Mouse (Mus musculus): ENCODE measurements at regions not wholly inside any gene's neighbourhood (a gene's known extent, or its start where the extent isn't known, plus 50 kb on each side); places are given as distances from the start of the nearest gene placed in this dataset.

DNA sequence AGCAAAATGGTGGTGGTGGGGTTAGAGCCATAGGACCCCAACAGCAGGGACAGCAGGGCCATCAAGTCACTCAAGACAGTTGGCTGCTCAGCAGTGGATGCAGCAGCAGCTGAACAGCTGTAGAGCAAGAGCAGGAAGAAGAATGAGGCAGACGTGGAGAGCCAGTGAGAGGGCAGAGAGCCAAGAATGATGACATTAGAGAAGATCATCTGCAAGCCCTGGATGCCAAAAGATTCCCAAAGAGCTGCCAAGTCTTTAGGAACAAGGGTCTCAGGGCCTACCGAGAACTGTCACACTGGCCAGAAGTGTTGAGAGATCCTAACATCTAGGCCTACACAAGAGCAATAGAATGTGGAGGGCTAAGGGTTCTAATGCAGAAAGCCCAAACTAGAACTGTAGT, 196.4 kb upstream of the Dcbld2 start:
- DNase-seq (peak; percentile 89), ATAC-seq (ENCODE audit: insufficient read depth) (peak; percentile 94)
- H3K36me3 ChIP-seq (ENCODE audit: insufficient read depth), result no peaks in the 10 kb centered on the region
- 34% methylated on average over 2 of the region's 2 CpGs for WGBS
- TF ChIP-seq CTCF (IDR thresholded peaks at IDR 0.05; ENCODE audit: low read depth), result no peak
- no peak overlapping the region for H3K27ac ChIP-seq (ENCODE audit: low read depth)
- no peak overlapping the region for H3K9ac ChIP-seq
- no peak overlapping the region for H3K4me2 ChIP-seq
- H3K4me1 ChIP-seq (ENCODE audit: insufficient read depth), result no peaks in the 10 kb centered on the region
- no peaks in the 10 kb centered on the region for H3K9me3 ChIP-seq (ENCODE audit: low read depth, low read length)
- no peak overlapping the region for H3K4me3 ChIP-seq (ENCODE audit: low read depth, low read length)
- H3K27me3 ChIP-seq (ENCODE audit: insufficient read depth, low read length), result no peaks in the 10 kb centered on the region

DNA sequence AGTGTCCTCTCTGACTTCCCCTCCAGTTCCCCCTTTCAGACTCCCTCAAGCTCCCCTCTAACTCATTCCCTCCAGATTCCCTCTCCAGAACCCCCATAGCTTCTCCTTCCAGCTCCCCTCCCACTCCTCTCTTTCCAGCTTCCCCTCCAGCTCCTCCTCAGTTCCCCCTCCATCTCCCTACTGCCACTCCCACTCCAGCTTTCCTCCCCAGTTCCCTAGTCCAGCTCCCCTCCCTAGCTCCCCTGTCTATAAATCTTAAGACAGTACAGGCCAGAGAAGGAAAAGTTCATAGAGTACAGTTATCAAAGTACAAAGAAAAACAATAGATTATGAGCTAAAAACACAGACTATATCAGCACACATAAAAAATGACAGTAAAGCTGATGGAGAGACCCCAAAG, 173.6 kb upstream of the Dcbld2 start:
- H3K4me2 ChIP-seq, result no peak overlapping the region
- no peaks in the 10 kb centered on the region for H3K9me3 ChIP-seq (ENCODE audit: low read depth, low read length)
- H3K9ac ChIP-seq, result no peak overlapping the region
- no peak overlapping the region for H3K27ac ChIP-seq (ENCODE audit: low read depth)
- no peaks in the 10 kb centered on the region for H3K36me3 ChIP-seq (ENCODE audit: insufficient read depth)
- H3K4me1 ChIP-seq (ENCODE audit: insufficient read depth), result no peaks in the 10 kb centered on the region
- no peak for DNase-seq
- no peak for TF ChIP-seq CTCF (IDR thresholded peaks at IDR 0.05; ENCODE audit: low read depth)
- no peaks in the 10 kb centered on the region for H3K27me3 ChIP-seq (ENCODE audit: insufficient read depth, low read length)
- ATAC-seq (ENCODE audit: insufficient read depth), result no peak
- H3K4me3 ChIP-seq (ENCODE audit: low read depth, low read length), result no peak overlapping the region

DNA sequence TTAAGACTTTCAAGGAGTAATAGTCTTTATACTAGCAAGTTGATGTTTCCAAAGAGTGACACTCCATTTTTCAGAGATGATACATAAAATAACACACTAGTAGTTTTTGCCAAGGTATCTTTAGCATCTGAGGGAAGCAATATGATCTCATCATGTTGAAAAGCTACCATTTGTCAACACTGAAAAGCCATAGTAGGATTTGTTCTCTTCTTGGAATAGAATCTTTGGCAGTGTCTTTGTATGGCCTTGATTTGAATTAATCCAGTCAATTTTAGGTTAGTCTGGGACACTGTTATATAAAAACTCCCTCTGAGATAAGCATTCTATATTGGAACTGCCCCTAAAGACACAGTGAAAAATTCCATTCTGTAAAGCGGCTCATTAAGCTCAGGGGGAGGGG, 171.4 kb upstream of the Dcbld2 start:
- Histone ChIP-seq H3K36me3 (ENCODE audit: insufficient read depth) (no peaks in the 10 kb centered on the region), H3K27ac (ENCODE audit: low read depth) (no peak overlapping the region), H3K4me1 (ENCODE audit: insufficient read depth) (no peaks in the 10 kb centered on the region), H3K27me3 (ENCODE audit: insufficient read depth, low read length) (no peaks in the 10 kb centered on the region), H3K4me2 (no peak overlapping the region), H3K9ac (no peak overlapping the region), H3K9me3 (ENCODE audit: low read depth, low read length) (no peaks in the 10 kb centered on the region), H3K4me3 (ENCODE audit: low read depth, low read length) (no peak overlapping the region)
- 82% methylated on average over 1 of the region's 1 CpGs for WGBS
- TF ChIP-seq CTCF (IDR thresholded peaks at IDR 0.05; ENCODE audit: low read depth), result no peak
- DNase-seq (no peak), ATAC-seq (ENCODE audit: insufficient read depth) (no peak)

DNA sequence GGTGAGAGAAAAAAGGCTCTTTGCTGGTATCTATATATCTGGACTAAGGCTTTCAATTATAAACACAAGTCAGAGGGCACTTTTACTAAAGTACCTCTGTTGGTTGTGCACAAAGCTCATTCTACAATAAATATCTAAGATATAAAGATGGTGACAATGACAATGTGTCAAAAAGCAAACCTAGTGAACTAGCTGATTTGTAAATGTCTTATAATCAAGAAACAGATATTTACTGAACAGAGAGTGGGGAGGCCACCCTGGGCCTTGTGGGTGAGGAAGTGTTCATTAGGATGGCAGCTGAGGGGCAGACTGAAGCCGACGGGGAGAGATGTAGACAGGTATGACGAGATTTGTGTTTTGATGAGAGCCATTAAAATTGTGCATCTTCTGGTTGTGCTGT, 132.0 kb upstream of the Dcbld2 start:
- no peaks in the 10 kb centered on the region for H3K36me3 ChIP-seq (ENCODE audit: insufficient read depth)

DNA sequence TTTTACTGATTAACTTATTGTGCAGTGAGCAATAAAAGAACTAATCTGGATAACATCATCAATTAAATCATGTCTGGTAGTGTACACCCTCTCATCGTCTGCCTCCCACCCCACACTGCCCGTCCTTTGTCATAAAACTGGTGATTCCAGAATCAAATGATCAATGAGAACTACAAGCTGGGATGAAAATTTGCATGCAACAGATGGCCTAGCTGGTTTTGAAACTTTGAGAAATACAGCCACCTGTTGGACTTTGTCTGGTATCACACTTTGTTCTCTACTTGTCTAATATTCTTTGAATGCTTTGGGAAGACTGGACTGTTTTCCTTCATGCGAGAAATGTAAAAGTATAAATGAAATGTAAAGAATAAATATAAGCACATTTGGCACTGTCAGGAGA, 126.8 kb upstream of the Dcbld2 start:
- Histone ChIP-seq H3K27ac (ENCODE audit: low read depth) (no peak overlapping the region), H3K9ac (no peak overlapping the region), H3K4me1 (ENCODE audit: insufficient read depth) (no peaks in the 10 kb centered on the region), H3K36me3 (ENCODE audit: insufficient read depth) (no peaks in the 10 kb centered on the region), H3K27me3 (ENCODE audit: insufficient read depth, low read length) (no peaks in the 10 kb centered on the region), H3K4me3 (ENCODE audit: low read depth, low read length) (no peak overlapping the region), H3K9me3 (ENCODE audit: low read depth, low read length) (no peaks in the 10 kb centered on the region), H3K4me2 (no peak overlapping the region)
- no peak for ATAC-seq (ENCODE audit: insufficient read depth)
- peak; percentile 75 for DNase-seq
- peak; percentile 58 for TF ChIP-seq CTCF (IDR thresholded peaks at IDR 0.05; ENCODE audit: low read depth)
- WGBS, result 33% methylated on average over 3 of the region's 3 CpGs

More for the DNA sequence above, 132.0 kb upstream of the Dcbld2 start:
- no peak for ATAC-seq (ENCODE audit: insufficient read depth)
- Histone ChIP-seq H3K4me3 (ENCODE audit: low read depth, low read length) (no peak overlapping the region), H3K4me1 (ENCODE audit: insufficient read depth) (no peaks in the 10 kb centered on the region), H3K27ac (ENCODE audit: low read depth) (no peak overlapping the region), H3K9ac (no peak overlapping the region), H3K9me3 (ENCODE audit: low read depth, low read length) (no peaks in the 10 kb centered on the region), H3K27me3 (ENCODE audit: insufficient read depth, low read length) (no peaks in the 10 kb centered on the region), H3K4me2 (no peak overlapping the region)
- WGBS, result 80% methylated on average over 3 of the region's 3 CpGs
- DNase-seq, result no peak
- no peak for TF ChIP-seq CTCF (IDR thresholded peaks at IDR 0.05; ENCODE audit: low read depth)

DNA sequence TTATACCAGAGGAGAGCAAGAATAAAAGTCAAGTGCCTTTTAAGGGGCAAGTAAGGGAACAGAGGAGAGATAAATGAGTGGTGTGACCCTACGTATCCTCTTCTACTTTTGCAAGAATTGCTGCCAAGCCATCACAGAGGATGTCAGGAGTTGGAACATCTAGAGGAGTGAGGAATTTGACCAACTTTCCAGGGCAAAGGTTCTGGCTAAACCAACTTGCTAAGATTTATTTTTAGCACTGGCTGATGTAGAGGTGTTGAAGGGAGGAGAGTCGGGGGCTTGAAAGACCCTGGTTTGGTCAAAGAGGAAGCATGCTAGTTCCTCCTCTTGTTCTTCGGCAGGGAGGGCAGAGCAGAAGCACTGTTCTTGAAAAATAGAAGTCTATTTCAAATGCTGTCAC, 113.8 kb upstream of the Dcbld2 start:
- H3K4me3 ChIP-seq (ENCODE audit: low read depth, low read length), result no peak overlapping the region
- no peak overlapping the region for H3K27ac ChIP-seq (ENCODE audit: low read depth)
- H3K9ac ChIP-seq, result no peak overlapping the region
- no peak for TF ChIP-seq CTCF (IDR thresholded peaks at IDR 0.05; ENCODE audit: low read depth)
- DNase-seq (no peak), ATAC-seq (ENCODE audit: insufficient read depth) (no peak)
- 65% methylated on average over 3 of the region's 3 CpGs for WGBS
- H3K9me3 ChIP-seq (ENCODE audit: low read depth, low read length), result no peaks in the 10 kb centered on the region
- no peaks in the 10 kb centered on the region for H3K27me3 ChIP-seq (ENCODE audit: insufficient read depth, low read length)
- H3K36me3 ChIP-seq (ENCODE audit: insufficient read depth), result no peaks in the 10 kb centered on the region
- H3K4me1 ChIP-seq (ENCODE audit: insufficient read depth), result no peaks in the 10 kb centered on the region
- H3K4me2 ChIP-seq, result no peak overlapping the region

DNA sequence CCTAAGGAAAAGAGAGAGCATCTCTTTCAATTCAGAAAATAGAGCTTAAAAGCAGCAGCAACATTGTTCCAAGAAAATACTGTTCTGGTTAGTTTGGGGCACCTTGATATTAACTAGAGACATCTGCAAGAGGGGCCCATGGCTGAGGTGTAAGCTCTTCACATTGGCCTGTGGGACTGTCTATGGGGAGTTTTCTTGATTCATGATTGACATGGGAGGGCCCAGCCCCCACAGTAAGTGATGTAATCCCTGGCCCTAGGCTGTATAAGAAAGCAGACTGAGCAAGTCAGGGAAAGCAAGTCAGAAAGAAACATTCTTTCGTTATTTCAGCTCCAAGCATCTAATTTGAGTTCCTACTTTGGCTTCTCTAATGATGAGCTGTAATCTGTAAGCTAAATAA, 113.1 kb upstream of the Dcbld2 start:
- Histone ChIP-seq H3K4me1 (ENCODE audit: insufficient read depth) (no peaks in the 10 kb centered on the region), H3K36me3 (ENCODE audit: insufficient read depth) (no peaks in the 10 kb centered on the region), H3K9me3 (ENCODE audit: low read depth, low read length) (no peaks in the 10 kb centered on the region), H3K27me3 (ENCODE audit: insufficient read depth, low read length) (no peaks in the 10 kb centered on the region), H3K27ac (ENCODE audit: low read depth) (no peak overlapping the region), H3K4me2 (no peak overlapping the region), H3K9ac (no peak overlapping the region), H3K4me3 (ENCODE audit: low read depth, low read length) (no peak overlapping the region)
- DNase-seq (no peak), ATAC-seq (ENCODE audit: insufficient read depth) (no peak)
- TF ChIP-seq CTCF (IDR thresholded peaks at IDR 0.05; ENCODE audit: low read depth), result no peak
- 61% methylated on average over 1 of the region's 1 CpGs for whole genome bisulfite sequencing

DNA sequence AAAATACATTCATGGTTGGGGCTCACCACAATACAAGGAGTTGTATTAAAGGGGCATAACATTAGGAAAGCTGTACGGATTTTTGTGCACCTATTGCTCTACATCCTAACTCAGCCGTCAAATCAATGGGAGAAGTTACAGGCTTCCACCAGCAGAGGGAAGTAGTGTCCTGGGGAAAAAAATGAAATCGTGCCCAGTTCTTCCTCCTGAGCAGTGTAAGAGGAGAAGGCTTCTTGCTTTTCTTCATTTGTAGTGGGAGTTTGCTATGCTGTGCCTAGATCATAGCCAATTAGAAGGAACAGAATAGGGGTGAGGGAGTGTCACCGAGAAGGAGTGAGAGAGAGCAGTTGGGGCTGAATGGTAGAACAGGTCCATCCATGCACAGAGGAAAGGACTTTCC, 108.7 kb upstream of the Dcbld2 start:
- ATAC-seq (ENCODE audit: insufficient read depth), result peak; percentile 80
- Histone ChIP-seq H3K4me1 (ENCODE audit: insufficient read depth) (no peaks in the 10 kb centered on the region), H3K27ac (ENCODE audit: low read depth) (no peak overlapping the region), H3K9ac (no peak overlapping the region), H3K27me3 (ENCODE audit: insufficient read depth, low read length) (no peaks in the 10 kb centered on the region), H3K4me2 (no peak overlapping the region), H3K36me3 (ENCODE audit: insufficient read depth) (no peaks in the 10 kb centered on the region), H3K4me3 (ENCODE audit: low read depth, low read length) (no peak overlapping the region), H3K9me3 (ENCODE audit: low read depth, low read length) (no peaks in the 10 kb centered on the region)
- peak; percentile 87 for DNase-seq
- peak; percentile 89 for TF ChIP-seq CTCF (IDR thresholded peaks at IDR 0.05; ENCODE audit: low read depth)
- 12% methylated on average over 4 of the region's 4 CpGs for WGBS

Data from lung, embryonic 14.5 days (tissue).